Mouse (Mus musculus): Measurements from ENCODE around the gene Crtc3. TPM values are rescaled to one million over a fixed set of nuclear protein-coding genes. Genes with fewer than 3 reads are reported as not detected.
A peak's percentile ranks its signal among the peaks of the same experiment; 100 is the strongest.

Gene Crtc3
- 17.2 and 23.2 TPM in 2 replicates for polyA plus RNA-seq (2014; fragmentation: Nextera tagmentation; extraction: Ambion mirVana)

- Histone ChIP-seq H3K4me1 (ENCODE audit: control insufficient read depth, insufficient read depth, low read length) (0 out of 2 replicates have a peak, but pooled peaks cover 5% of the 10 kb centered on the region), H3K27me3 (ENCODE audit: control insufficient read depth, insufficient read depth, low read length) (no peaks in the 10 kb centered on the region; the same call in 1 of the 2 replicates), H3K36me3 (ENCODE audit: control insufficient read depth, insufficient read depth, low read length) (no peaks in the 10 kb centered on the region), H3K4me3 (ENCODE audit: low read depth, low read length) (peak within 1 kb of the TSS; percentile 88), H3K4me2 (ENCODE audit: low read depth, low read length) (peak within 1 kb of the TSS; percentile 72), H3K9ac (replicated peaks; ENCODE audit: low read depth, low read length) (peak within 1 kb of the TSS; percentile 90), H3K27ac (ENCODE audit: low read depth, low read length) (peak within 1 kb of the TSS; percentile 97), H3K9me3 (ENCODE audit: control insufficient read depth, low read length) (no peaks in the 10 kb centered on the region)
- WGBS = under 1% methylated on average over 56 of the region's 83 CpGs
- ATAC-seq (ENCODE audit: low read depth) = peak; percentile 76
Measured at GRCm38 (mm10) chr7:80688556-80689220, at the start of gene Crtc3. Gene Crtc3 (minus strand): TSS chr7:80688877.

- 88% methylated on average over 10 of the region's 10 CpGs for WGBS
- ATAC-seq (ENCODE audit: low read depth) = no peak
- H3K4me1 ChIP-seq (ENCODE audit: control insufficient read depth, insufficient read depth, low read length) = no peaks in the 10 kb centered on the region
- peaks cover 36% of the 10 kb centered on the region for H3K36me3 ChIP-seq (ENCODE audit: control insufficient read depth, insufficient read depth, low read length)
- H3K9me3 ChIP-seq (ENCODE audit: control insufficient read depth, low read length) = no peaks in the 10 kb centered on the region
- H3K4me2 ChIP-seq (ENCODE audit: low read depth, low read length) = no peak overlapping the region
- H3K9ac ChIP-seq (replicated peaks; ENCODE audit: low read depth, low read length) = no peak overlapping the region
- H3K4me3 ChIP-seq (ENCODE audit: low read depth, low read length) = no peak overlapping the region
- no peaks in the 10 kb centered on the region for H3K27me3 ChIP-seq (ENCODE audit: control insufficient read depth, insufficient read depth, low read length)
- no peak overlapping the region for H3K27ac ChIP-seq (ENCODE audit: low read depth, low read length)
Measured at GRCm38 (mm10) chr7:80736199-80736598, 47.5 kb upstream of the Crtc3 start.

- no peaks in the 10 kb centered on the region for H3K27me3 ChIP-seq (ENCODE audit: control insufficient read depth, insufficient read depth, low read length)
- H3K27ac ChIP-seq (ENCODE audit: low read depth, low read length) = no peak overlapping the region
- peaks cover 25% of the 10 kb centered on the region for H3K36me3 ChIP-seq (ENCODE audit: control insufficient read depth, insufficient read depth, low read length)
- 83% methylated on average over 11 of the region's 11 CpGs for whole genome bisulfite sequencing
- H3K4me1 ChIP-seq (ENCODE audit: control insufficient read depth, insufficient read depth, low read length) = no peaks in the 10 kb centered on the region
- H3K4me3 ChIP-seq (ENCODE audit: low read depth, low read length) = no peak overlapping the region
- ATAC-seq (ENCODE audit: low read depth) = no peak
- H3K9me3 ChIP-seq (ENCODE audit: control insufficient read depth, low read length) = no peaks in the 10 kb centered on the region
- H3K9ac ChIP-seq (replicated peaks; ENCODE audit: low read depth, low read length) = no peak overlapping the region
- no peak overlapping the region for H3K4me2 ChIP-seq (ENCODE audit: low read depth, low read length)
Measured at GRCm38 (mm10) chr7:80732986-80733385, 44.3 kb upstream of the Crtc3 start.

- H3K9me3 ChIP-seq (ENCODE audit: control insufficient read depth, low read length) = no peaks in the 10 kb centered on the region
- H3K4me2 ChIP-seq (ENCODE audit: low read depth, low read length) = no peak overlapping the region
- H3K27ac ChIP-seq (ENCODE audit: low read depth, low read length) = no peak overlapping the region
- no peak; the same call in 1 of the 2 replicates for ATAC-seq (ENCODE audit: low read depth)
- no peaks in the 10 kb centered on the region for H3K4me1 ChIP-seq (ENCODE audit: control insufficient read depth, insufficient read depth, low read length)
- no peak overlapping the region for H3K4me3 ChIP-seq (ENCODE audit: low read depth, low read length)
- 34% methylated on average over 8 of the region's 8 CpGs for WGBS
- H3K9ac ChIP-seq (replicated peaks; ENCODE audit: low read depth, low read length) = no peak overlapping the region
- no peaks in the 10 kb centered on the region for H3K27me3 ChIP-seq (ENCODE audit: control insufficient read depth, insufficient read depth, low read length)
- peaks cover 40% of the 10 kb centered on the region for H3K36me3 ChIP-seq (ENCODE audit: control insufficient read depth, insufficient read depth, low read length)
Measured at GRCm38 (mm10) chr7:80729662-80730061, 41.0 kb upstream of the Crtc3 start.

- Histone ChIP-seq H3K4me1 (ENCODE audit: control insufficient read depth, insufficient read depth, low read length) (no peaks in the 10 kb centered on the region), H3K4me3 (ENCODE audit: low read depth, low read length) (no peak overlapping the region), H3K4me2 (ENCODE audit: low read depth, low read length) (no peak overlapping the region), H3K36me3 (ENCODE audit: control insufficient read depth, insufficient read depth, low read length) (peaks cover 20% of the 10 kb centered on the region), H3K9me3 (ENCODE audit: control insufficient read depth, low read length) (no peaks in the 10 kb centered on the region), H3K27me3 (ENCODE audit: control insufficient read depth, insufficient read depth, low read length) (no peaks in the 10 kb centered on the region), H3K27ac (ENCODE audit: low read depth, low read length) (no peak overlapping the region), H3K9ac (replicated peaks; ENCODE audit: low read depth, low read length) (no peak overlapping the region)
- ATAC-seq (ENCODE audit: low read depth) = no peak
- 27% methylated on average over 9 of the region's 9 CpGs for WGBS
Measured at GRCm38 (mm10) chr7:80721041-80721440, 32.4 kb upstream of the Crtc3 start.

GRCm38 (mm10) chr7:80719582-80719981, 30.9 kb upstream of the Crtc3 start:
- Histone ChIP-seq H3K9ac (replicated peaks; ENCODE audit: low read depth, low read length) (no peak overlapping the region), H3K9me3 (ENCODE audit: control insufficient read depth, low read length) (no peaks in the 10 kb centered on the region), H3K4me1 (ENCODE audit: control insufficient read depth, insufficient read depth, low read length) (no peaks in the 10 kb centered on the region), H3K4me3 (ENCODE audit: low read depth, low read length) (no peak overlapping the region), H3K27ac (ENCODE audit: low read depth, low read length) (no peak overlapping the region), H3K4me2 (ENCODE audit: low read depth, low read length) (no peak overlapping the region), H3K36me3 (ENCODE audit: control insufficient read depth, insufficient read depth, low read length) (peaks cover 11% of the 10 kb centered on the region; the same call in 1 of the 2 replicates), H3K27me3 (ENCODE audit: control insufficient read depth, insufficient read depth, low read length) (no peaks in the 10 kb centered on the region)
- ATAC-seq (ENCODE audit: low read depth) = no peak
- 95% methylated on average over 7 of the region's 7 CpGs for WGBS

- H3K4me2 ChIP-seq (ENCODE audit: low read depth, low read length) = no peak overlapping the region
- peaks cover 11% of the 10 kb centered on the region; the same call in 1 of the 2 replicates for H3K36me3 ChIP-seq (ENCODE audit: control insufficient read depth, insufficient read depth, low read length)
- no peak overlapping the region for H3K9ac ChIP-seq (replicated peaks; ENCODE audit: low read depth, low read length)
- no peak overlapping the region for H3K4me3 ChIP-seq (ENCODE audit: low read depth, low read length)
- H3K27ac ChIP-seq (ENCODE audit: low read depth, low read length) = no peak overlapping the region
- 99% methylated on average over 2 of the region's 2 CpGs for WGBS
- H3K27me3 ChIP-seq (ENCODE audit: control insufficient read depth, insufficient read depth, low read length) = no peaks in the 10 kb centered on the region
- no peaks in the 10 kb centered on the region for H3K9me3 ChIP-seq (ENCODE audit: control insufficient read depth, low read length)
- ATAC-seq (ENCODE audit: low read depth) = no peak
- H3K4me1 ChIP-seq (ENCODE audit: control insufficient read depth, insufficient read depth, low read length) = no peaks in the 10 kb centered on the region
Measured at GRCm38 (mm10) chr7:80719038-80719437, 30.4 kb upstream of the Crtc3 start.

- Histone ChIP-seq H3K4me3 (ENCODE audit: low read depth, low read length) (no peak overlapping the region), H3K27me3 (ENCODE audit: control insufficient read depth, insufficient read depth, low read length) (no peaks in the 10 kb centered on the region), H3K9me3 (ENCODE audit: control insufficient read depth, low read length) (no peaks in the 10 kb centered on the region), H3K27ac (ENCODE audit: low read depth, low read length) (no peak overlapping the region), H3K9ac (replicated peaks; ENCODE audit: low read depth, low read length) (no peak overlapping the region), H3K4me2 (ENCODE audit: low read depth, low read length) (no peak overlapping the region), H3K36me3 (ENCODE audit: control insufficient read depth, insufficient read depth, low read length) (peaks cover 8% of the 10 kb centered on the region; the same call in 1 of the 2 replicates), H3K4me1 (ENCODE audit: control insufficient read depth, insufficient read depth, low read length) (no peaks in the 10 kb centered on the region)
- WGBS = 75% methylated on average over 8 of the region's 8 CpGs
- ATAC-seq (ENCODE audit: low read depth) = no peak
Measured at GRCm38 (mm10) chr7:80718471-80718870, 29.8 kb upstream of the Crtc3 start.

- no peak for ATAC-seq (ENCODE audit: low read depth)
- Histone ChIP-seq H3K27ac (ENCODE audit: low read depth, low read length) (no peak overlapping the region), H3K9ac (replicated peaks; ENCODE audit: low read depth, low read length) (no peak overlapping the region), H3K4me3 (ENCODE audit: low read depth, low read length) (no peak overlapping the region), H3K4me1 (ENCODE audit: control insufficient read depth, insufficient read depth, low read length) (no peaks in the 10 kb centered on the region), H3K27me3 (ENCODE audit: control insufficient read depth, insufficient read depth, low read length) (no peaks in the 10 kb centered on the region), H3K36me3 (ENCODE audit: control insufficient read depth, insufficient read depth, low read length) (peaks cover 6% of the 10 kb centered on the region; the same call in 1 of the 2 replicates), H3K4me2 (ENCODE audit: low read depth, low read length) (no peak overlapping the region), H3K9me3 (ENCODE audit: control insufficient read depth, low read length) (no peaks in the 10 kb centered on the region)
- 92% methylated on average over 9 of the region's 9 CpGs for WGBS
Measured at GRCm38 (mm10) chr7:80716758-80717157, 28.1 kb upstream of the Crtc3 start.
